Mouse (Mus musculus) heart, embryonic 13.5 days (tissue): Measurements from ENCODE around the gene D630039A03Rik. TPM values are rescaled to one million over a fixed set of nuclear protein-coding genes. Genes with fewer than 3 reads are reported as not detected.
"Not testable (repeated sequence)": the region's sequence is repeated elsewhere in the genome, so short reads cannot be mapped to it uniquely, and the experiment has no call there.

ENCODE experiments used
- ATAC-seq: fragments of 200-750 bp; cut with Nextera tagmentation; 2 replicates; pipeline ENCODE4 v1.8.0; 2017; ENCODE audit warnings: moderate TSS enrichment; ENCODE audit not compliant: insufficient number of reproducible peaks, low FRiP score, low TSS enrichment; ENCODE audit errors: extremely low read depth
- H3K27ac ChIP-seq: fragments of 300-500 bp; sonication (generic); replicated peaks from 2 replicates; pipeline ENCODE4 v1.5.1; 2015; ENCODE audit warnings: moderate library complexity, mild to moderate bottlenecking, inconsistent platforms
- H3K27me3 ChIP-seq: fragments of 300-500 bp; sonication (generic); replicated peaks from 2 replicates; pipeline ENCODE4 v1.6.1; 2015; ENCODE audit warnings: mild to moderate bottlenecking, inconsistent platforms
- H3K36me3 ChIP-seq: fragments of 300-500 bp; sonication (generic); 2 replicates; pipeline ENCODE4 v1.6.1; 2015; ENCODE audit warnings: mild to moderate bottlenecking, inconsistent platforms
- H3K4me1 ChIP-seq: fragments of 300-500 bp; sonication (generic); 2 replicates; pipeline ENCODE4 v1.6.1; 2015; ENCODE audit warnings: inconsistent platforms
- H3K4me2 ChIP-seq: fragments of 300-500 bp; sonication (generic); 2 replicates; pipeline ENCODE4 v1.6.1; 2015; ENCODE audit warnings: inconsistent platforms, mild to moderate bottlenecking, moderate library complexity
- H3K4me3 ChIP-seq: fragments of 300-500 bp; sonication (generic); 2 replicates; pipeline ENCODE4 v1.5.1; 2015; ENCODE audit warnings: moderate library complexity, mild to moderate bottlenecking, inconsistent platforms
- H3K9ac ChIP-seq: fragments of 300-500 bp; sonication (generic); 2 replicates; pipeline ENCODE4 v1.6.1; 2015; ENCODE audit warnings: inconsistent platforms, mild to moderate bottlenecking, moderate library complexity
- H3K9me3 ChIP-seq: fragments of 300-500 bp; sonication (generic); 2 replicates; pipeline ENCODE4 v1.6.1; 2016; ENCODE audit warnings: inconsistent platforms
- WGBS: fragments of 180-500 bp; shearing (Covaris S2); methylation state at CpG from one replicate; pipeline ENCODE4 v1.1.7; 2015; ENCODE audit warnings: mixed read lengths; 5-methylcytosine and 5-hydroxymethylcytosine counted together
- polyA plus RNA-seq: library from polyadenylated mRNA; unstranded; fragments of >200 nt; fragmentation: Nextera tagmentation; extraction: Ambion mirVana; gene quantifications from 2 replicates; pipeline ENCODE4 v1.2.1, GENCODE M21; 2015

The D630039A03Rik gene
- polyA plus RNA-seq, 1 experiment from 2014 or later: 0.15 TPM

- H3K4me2 ChIP-seq: no peak overlapping the region
- no peak overlapping the region for H3K4me3 ChIP-seq
- no peaks in the 10 kb centered on the region; the same call in none of the 2 replicates for H3K27me3 ChIP-seq
- no peaks in the 10 kb centered on the region for H3K9me3 ChIP-seq
- no peaks in the 10 kb centered on the region for H3K36me3 ChIP-seq
- ATAC-seq: no peak
- H3K4me1 ChIP-seq: peaks cover 10% of the 10 kb centered on the region
- H3K9ac ChIP-seq: no peak overlapping the region
- H3K27ac ChIP-seq: no peak overlapping the region
- WGBS: 31% methylated on average over 9 of the region's 9 CpGs
Measured at GRCm38 (mm10) chr4:57904638-57905037, 11.5 kb downstream of the D630039A03Rik start.

- no peak overlapping the region for H3K4me3 ChIP-seq
- no peaks in the 10 kb centered on the region; the same call in none of the 2 replicates for H3K27me3 ChIP-seq
- WGBS: 8% methylated on average over 5 of the region's 5 CpGs
- no peak overlapping the region for H3K4me2 ChIP-seq
- H3K9me3 ChIP-seq: no peaks in the 10 kb centered on the region
- H3K4me1 ChIP-seq: peaks cover 10% of the 10 kb centered on the region
- no peak overlapping the region for H3K27ac ChIP-seq
- H3K9ac ChIP-seq: no peak overlapping the region
- H3K36me3 ChIP-seq: no peaks in the 10 kb centered on the region
- no peak for ATAC-seq
Measured at GRCm38 (mm10) chr4:57904211-57904610, 11.9 kb downstream of the D630039A03Rik start.

GRCm38 (mm10) chr4:57902619-57903018 lies 13.5 kb downstream of the D630039A03Rik start:
- Histone ChIP-seq H3K36me3 (peaks cover 13% of the 10 kb centered on the region), H3K9ac (no peak overlapping the region), H3K27me3 (no peaks in the 10 kb centered on the region; the same call in none of the 2 replicates), H3K9me3 (no peaks in the 10 kb centered on the region), H3K4me3 (no peak overlapping the region), H3K4me1 (peaks cover 10% of the 10 kb centered on the region), H3K4me2 (no peak overlapping the region), H3K27ac (no peak overlapping the region)
- WGBS: 69% methylated on average over 5 of the region's 5 CpGs
- no peak for ATAC-seq

- Histone ChIP-seq H3K36me3 (peaks cover 23% of the 10 kb centered on the region), H3K9ac (no peak overlapping the region), H3K4me2 (no peak overlapping the region), H3K27ac (no peak overlapping the region), H3K9me3 (no peaks in the 10 kb centered on the region), H3K4me1 (peaks cover 10% of the 10 kb centered on the region), H3K27me3 (no peaks in the 10 kb centered on the region; the same call in 1 of the 2 replicates), H3K4me3 (no peak overlapping the region)
- no peak for ATAC-seq
- WGBS: 19% methylated on average over 4 of the region's 4 CpGs
Measured at GRCm38 (mm10) chr4:57901210-57901609, 14.9 kb downstream of the D630039A03Rik start.

- no peak for ATAC-seq
- Histone ChIP-seq H3K4me2 (no peak overlapping the region), H3K36me3 (peaks cover 53% of the 10 kb centered on the region), H3K4me3 (no peak overlapping the region), H3K9ac (no peak overlapping the region), H3K4me1 (peaks cover 8% of the 10 kb centered on the region; the same call in 1 of the 2 replicates), H3K27me3 (no peaks in the 10 kb centered on the region), H3K27ac (no peak overlapping the region), H3K9me3 (no peaks in the 10 kb centered on the region)
- 81% methylated on average over 3 of the region's 3 CpGs for WGBS
Measured at GRCm38 (mm10) chr4:57896631-57897030, 19.5 kb downstream of the D630039A03Rik start.

- Histone ChIP-seq H3K27me3 (no peaks in the 10 kb centered on the region), H3K4me1 (peaks cover 10% of the 10 kb centered on the region; the same call in 1 of the 2 replicates), H3K4me2 (no peak overlapping the region), H3K4me3 (no peak overlapping the region), H3K9me3 (no peaks in the 10 kb centered on the region), H3K27ac (peak overlapping the region; percentile 32; the same call in 1 of the 2 replicates), H3K9ac (no peak overlapping the region), H3K36me3 (peaks cover 53% of the 10 kb centered on the region)
- 57% methylated on average over 6 of the region's 6 CpGs for WGBS
- no peak for ATAC-seq
Measured at GRCm38 (mm10) chr4:57895902-57896301, 20.2 kb downstream of the D630039A03Rik start.

GRCm38 (mm10) chr4:57895140-57895539 lies 21.0 kb downstream of the D630039A03Rik start:
- Histone ChIP-seq H3K36me3 (peaks cover 53% of the 10 kb centered on the region), H3K9me3 (no peaks in the 10 kb centered on the region), H3K4me3 (no peak overlapping the region), H3K27ac (peak overlapping the region; percentile 13; the same call in 1 of the 2 replicates), H3K4me1 (peaks cover 10% of the 10 kb centered on the region; the same call in 1 of the 2 replicates), H3K4me2 (no peak overlapping the region), H3K27me3 (no peaks in the 10 kb centered on the region), H3K9ac (no peak overlapping the region)
- 43% methylated on average over 5 of the region's 5 CpGs for WGBS
- ATAC-seq: no peak

GRCm38 (mm10) chr4:57892001-57892586 lies 24.0 kb downstream of the D630039A03Rik start:
- Histone ChIP-seq H3K27me3 (no peaks in the 10 kb centered on the region), H3K36me3 (peaks cover 35% of the 10 kb centered on the region), H3K4me1 (peaks cover 14% of the 10 kb centered on the region), H3K9me3 (no peaks in the 10 kb centered on the region), H3K27ac (no peak overlapping the region), H3K4me2 (no peak overlapping the region), H3K4me3 (no peak overlapping the region), H3K9ac (no peak overlapping the region)
- no peak for ATAC-seq
- 88% methylated on average over 10 of the region's 10 CpGs for WGBS

GRCm38 (mm10) chr4:57889773-57890172 lies 26.3 kb downstream of the D630039A03Rik start:
- Histone ChIP-seq H3K9me3 (no peaks in the 10 kb centered on the region), H3K27me3 (no peaks in the 10 kb centered on the region), H3K9ac (no peak overlapping the region), H3K36me3 (peaks cover 27% of the 10 kb centered on the region), H3K27ac (no peak overlapping the region), H3K4me3 (no peak overlapping the region), H3K4me1 (peaks cover 29% of the 10 kb centered on the region), H3K4me2 (no peak overlapping the region)
- WGBS: 91% methylated on average over 8 of the region's 8 CpGs
- ATAC-seq: no peak

- H3K27ac ChIP-seq, H3K9me3 ChIP-seq, H3K27me3 ChIP-seq, H3K4me2 ChIP-seq, H3K9ac ChIP-seq, ATAC-seq, H3K4me3 ChIP-seq: not testable (repeated sequence)
- WGBS: 74% methylated on average over 1 of the region's 1 CpGs
- H3K4me1 ChIP-seq: peaks cover 37% of the 10 kb centered on the region
- peaks cover 21% of the 10 kb centered on the region for H3K36me3 ChIP-seq
Measured at GRCm38 (mm10) chr4:57888978-57889377, 27.1 kb downstream of the D630039A03Rik start.

GRCm38 (mm10) chr4:57888246-57888645 lies 27.9 kb downstream of the D630039A03Rik start:
- Histone ChIP-seq H3K9me3 (no peaks in the 10 kb centered on the region), H3K4me1 (peaks cover 45% of the 10 kb centered on the region), H3K27me3 (no peaks in the 10 kb centered on the region), H3K27ac (no peak overlapping the region), H3K9ac (no peak overlapping the region), H3K36me3 (peaks cover 16% of the 10 kb centered on the region), H3K4me2 (no peak overlapping the region), H3K4me3 (no peak overlapping the region)
- WGBS: 86% methylated on average over 2 of the region's 2 CpGs
- no peak for ATAC-seq

GRCm38 (mm10) chr4:57886888-57887230 lies 29.2 kb downstream of the D630039A03Rik start:
- no peak for ATAC-seq
- 81% methylated on average over 3 of the region's 3 CpGs for WGBS
- no peak overlapping the region for H3K4me3 ChIP-seq
- H3K27ac ChIP-seq: no peak overlapping the region
- no peak overlapping the region for H3K9ac ChIP-seq
- H3K4me2 ChIP-seq: no peak overlapping the region
- peaks cover 59% of the 10 kb centered on the region for H3K4me1 ChIP-seq
- peaks cover 7% of the 10 kb centered on the region; the same call in 1 of the 2 replicates for H3K36me3 ChIP-seq
- H3K27me3 ChIP-seq: no peaks in the 10 kb centered on the region
- no peaks in the 10 kb centered on the region for H3K9me3 ChIP-seq
